Mouse (Mus musculus) C2C12 (cell line): ENCODE measurements at regions not wholly inside any gene's neighbourhood (a gene's known extent, or its start where the extent isn't known, plus 50 kb on each side); places are given as distances from the start of the nearest gene placed in this dataset.

Experiments
- CTCF ChIP-seq: IDR thresholded peaks from one replicate; pipeline ENCODE4 v1.5.1; 2011; ENCODE audit not compliant: control insufficient read depth, insufficient read depth, insufficient read length
- MYOD1 ChIP-seq: IDR thresholded peaks from one replicate; pipeline ENCODE4 v1.6.1; 2011; ENCODE audit warnings: low read depth; ENCODE audit not compliant: control insufficient read depth, insufficient read length
- MYOG ChIP-seq: IDR thresholded peaks from one replicate; pipeline ENCODE4 v1.6.1; 2011; ENCODE audit not compliant: control insufficient read depth, insufficient read length; ENCODE audit errors: extremely low read depth
- USF1 ChIP-seq: IDR thresholded peaks from one replicate; pipeline ENCODE4 v1.6.1; 2011; ENCODE audit warnings: low read depth, mild to moderate bottlenecking, control low read depth, moderate library complexity

- no peak for TF ChIP-seq CTCF
- TF ChIP-seq MYOD1, result no peak
- no peak for TF ChIP-seq MYOG
- TF ChIP-seq USF1, result peak; percentile 42
These were observed 123.5 kb downstream of the Cyld start for GRCm38 (mm10) chr8:88820275-88820850.
